Comparison of ENCODE assay signal across 8 mouse cellular contexts in genomic region chr12:111724638-111725337, GRCm38 (mm10). TPM values are rescaled to one million over a fixed set of nuclear protein-coding genes. Genes with fewer than 3 reads are reported as not detected.
DNase-seq lines count a peak whose midpoint lies in the region; ATAC-seq lines count a peak whose summit lies in the region.

No protein-coding gene starts in this region.

- no peaks in the 10 kb centered on the region for H3K4me1 ChIP-seq in kidney, embryonic 14.5 days (ENCODE audit: control insufficient read depth, insufficient read depth, low read length)
- peaks cover 10% of the 10 kb centered on the region for H3K4me1 ChIP-seq in forebrain, embryonic 12.5 days
- H3K4me1 ChIP-seq in neural tube, embryonic 14.5 days (ENCODE audit: control insufficient read depth, insufficient read depth, low read length) = no peaks in the 10 kb centered on the region

- H3K9me3 ChIP-seq in kidney, embryonic 14.5 days (ENCODE audit: control insufficient read depth, low read length) = no peaks in the 10 kb centered on the region
- H3K9me3 ChIP-seq in forebrain, embryonic 12.5 days = no peaks in the 10 kb centered on the region
- no peaks in the 10 kb centered on the region for H3K9me3 ChIP-seq in neural tube, embryonic 14.5 days (ENCODE audit: control insufficient read depth, low read length)

- DNase-seq in kidney, adult 8-10 months = no peak
- DNase-seq in heart, postnatal 4 days = peak; percentile 65
- DNase-seq in thymus, postnatal 25 days = no peak
- no peak for DNase-seq in adrenal gland, postnatal 14 days
- DNase-seq in frontal cortex, postnatal 14 days (ENCODE audit: low spot score in 2 of 2) = no peak

- H3K27me3 ChIP-seq in kidney, embryonic 14.5 days (ENCODE audit: control insufficient read depth, insufficient read depth, low read length) = no peaks in the 10 kb centered on the region
- no peaks in the 10 kb centered on the region for H3K27me3 ChIP-seq in forebrain, embryonic 12.5 days
- H3K27me3 ChIP-seq in neural tube, embryonic 14.5 days (ENCODE audit: control insufficient read depth, insufficient read depth, low read length) = no peaks in the 10 kb centered on the region

- H3K9ac ChIP-seq in kidney, embryonic 14.5 days (ENCODE audit: low read depth, low read length) = no peak overlapping the region
- H3K9ac ChIP-seq in forebrain, embryonic 12.5 days = no peak overlapping the region
- H3K9ac ChIP-seq in neural tube, embryonic 14.5 days (replicated peaks; ENCODE audit: low read depth, low read length) = no peak overlapping the region

- H3K4me2 ChIP-seq in kidney, embryonic 14.5 days (replicated peaks; ENCODE audit: low read depth, low read length) = no peak overlapping the region
- H3K4me2 ChIP-seq in forebrain, embryonic 12.5 days = no peak overlapping the region
- H3K4me2 ChIP-seq in neural tube, embryonic 14.5 days (ENCODE audit: low read depth, low read length) = no peak overlapping the region

- no peak overlapping the region for H3K4me3 ChIP-seq in kidney, embryonic 14.5 days (ENCODE audit: low read length)
- no peak overlapping the region for H3K4me3 ChIP-seq in forebrain, embryonic 12.5 days (replicated peaks)
- no peak overlapping the region for H3K4me3 ChIP-seq in neural tube, embryonic 14.5 days (ENCODE audit: low read depth, low read length)

- H3K36me3 ChIP-seq in kidney, embryonic 14.5 days (ENCODE audit: control insufficient read depth, insufficient read depth, low read length) = peaks cover 18% of the 10 kb centered on the region; the same call in 1 of the 2 replicates
- peaks cover 35% of the 10 kb centered on the region for H3K36me3 ChIP-seq in forebrain, embryonic 12.5 days (replicated peaks)
- peaks cover 7% of the 10 kb centered on the region for H3K36me3 ChIP-seq in neural tube, embryonic 14.5 days (ENCODE audit: control insufficient read depth, insufficient read depth, low read length)

- peak overlapping the region; percentile 11; the same call in 1 of the 2 replicates for H3K27ac ChIP-seq in kidney, embryonic 14.5 days (ENCODE audit: low read depth, low read length)
- peak overlapping the region; percentile 68 for H3K27ac ChIP-seq in forebrain, embryonic 12.5 days
- peak overlapping the region; percentile 22; the same call in 1 of the 2 replicates for H3K27ac ChIP-seq in neural tube, embryonic 14.5 days (ENCODE audit: low read depth, low read length)

- WGBS in kidney, embryonic 14.5 days = 67% methylated on average over 6 of the region's 6 CpGs
- 39% methylated on average over 6 of the region's 6 CpGs for whole genome bisulfite sequencing in forebrain, embryonic 12.5 days
- WGBS in neural tube, embryonic 14.5 days = 52% methylated on average over 6 of the region's 6 CpGs

- no peak for ATAC-seq in kidney, embryonic 14.5 days (ENCODE audit: low FRiP score, low TSS enrichment)
- no peak for ATAC-seq in forebrain, embryonic 12.5 days (ENCODE audit: low FRiP score)
- ATAC-seq in neural tube, embryonic 14.5 days (ENCODE audit: low read depth) = no peak

RNA-seq across cellular contexts. Expression of gene Apopt1, which starts 11.7 kb away (rescaled TPM):
- polyA plus RNA-seq in kidney, embryonic 14.5 days (2014; fragmentation: Nextera tagmentation; extraction: Ambion mirVana) = 63.1 and 63.4 TPM in 2 replicates
- polyA plus RNA-seq in forebrain, embryonic 12.5 days (2016; fragmentation: Nextera tagmentation; extraction: Ambion mirVana) = 55.0 and 56.0 TPM in 2 replicates
- 10 to 100 TPM; 40.0 to 42.1 TPM for total RNA-seq in heart, postnatal 4 days (2021)
- 65.7 and 69.6 TPM in 2 replicates for polyA plus RNA-seq in neural tube, embryonic 14.5 days (2014; fragmentation: Nextera tagmentation; extraction: Ambion mirVana)
- 72.5 and 73.3 TPM in 2 replicates for total RNA-seq in adrenal gland, postnatal 14 days (2021)

RNA-seq across cellular contexts. Expression of gene Bag5, which starts 11.7 kb away (rescaled TPM):
- polyA plus RNA-seq in kidney, embryonic 14.5 days (2014; fragmentation: Nextera tagmentation; extraction: Ambion mirVana) = 45.2 and 49.7 TPM in 2 replicates
- 59.0 and 62.7 TPM in 2 replicates for polyA plus RNA-seq in forebrain, embryonic 12.5 days (2016; fragmentation: Nextera tagmentation; extraction: Ambion mirVana)
- total RNA-seq in heart, postnatal 4 days (2021) = 10 to 100 TPM; 29.3 to 32.6 TPM
- polyA plus RNA-seq in neural tube, embryonic 14.5 days (2014; fragmentation: Nextera tagmentation; extraction: Ambion mirVana) = 68.1 and 71.8 TPM in 2 replicates
- 32.5 and 34.6 TPM in 2 replicates for total RNA-seq in adrenal gland, postnatal 14 days (2021)

RNA-seq across cellular contexts. Expression of gene Klc1, which starts 33.9 kb away (rescaled TPM):
- polyA plus RNA-seq in kidney, embryonic 14.5 days (2014; fragmentation: Nextera tagmentation; extraction: Ambion mirVana) = 76.4 and 91.6 TPM in 2 replicates
- polyA plus RNA-seq in forebrain, embryonic 12.5 days (2016; fragmentation: Nextera tagmentation; extraction: Ambion mirVana) = 302 and 307 TPM in 2 replicates
- total RNA-seq in heart, postnatal 4 days (2021) = 100 to 1,000 TPM; 159 to 169 TPM
- polyA plus RNA-seq in neural tube, embryonic 14.5 days (2014; fragmentation: Nextera tagmentation; extraction: Ambion mirVana) = 598 and 669 TPM in 2 replicates
- total RNA-seq in adrenal gland, postnatal 14 days (2021) = 99.9 and 115 TPM in 2 replicates

RNA-seq across cellular contexts. Expression of gene Trmt61a, which starts 46.9 kb away (rescaled TPM):
- 6.7 and 11.9 TPM in 2 replicates for polyA plus RNA-seq in kidney, embryonic 14.5 days (2014; fragmentation: Nextera tagmentation; extraction: Ambion mirVana)
- 15.4 and 16.7 TPM in 2 replicates for polyA plus RNA-seq in forebrain, embryonic 12.5 days (2016; fragmentation: Nextera tagmentation; extraction: Ambion mirVana)
- total RNA-seq in heart, postnatal 4 days (2021) = 1 to 10 TPM; 9.4 to 9.8 TPM
- 4.3 and 5.0 TPM in 2 replicates for polyA plus RNA-seq in neural tube, embryonic 14.5 days (2014; fragmentation: Nextera tagmentation; extraction: Ambion mirVana)
- 14.2 and 15.5 TPM in 2 replicates for total RNA-seq in adrenal gland, postnatal 14 days (2021)

RNA-seq across cellular contexts. Expression of gene Ckb, which starts 52.6 kb away (rescaled TPM):
- polyA plus RNA-seq in kidney, embryonic 14.5 days (2014; fragmentation: Nextera tagmentation; extraction: Ambion mirVana) = 81.5 and 88.5 TPM in 2 replicates
- 2,395 and 2,485 TPM in 2 replicates for polyA plus RNA-seq in forebrain, embryonic 12.5 days (2016; fragmentation: Nextera tagmentation; extraction: Ambion mirVana)
- total RNA-seq in heart, postnatal 4 days (2021) = 100 to 1,000 TPM; 165 to 181 TPM
- polyA plus RNA-seq in neural tube, embryonic 14.5 days (2014; fragmentation: Nextera tagmentation; extraction: Ambion mirVana) = 1,430 and 1,628 TPM in 2 replicates
- 62.6 and 83.5 TPM in 2 replicates for total RNA-seq in adrenal gland, postnatal 14 days (2021)

Comparison
In these comparisons a context has a peak if more than half of its experiments do, and no peak if none do; other contexts are left out.
1. H3K27ac ChIP-seq: peak in every context shown above with its lines; median percentile 68 in forebrain, embryonic 12.5 days; 22 in neural tube, embryonic 14.5 days; 11 in kidney, embryonic 14.5 days.